Mouse (Mus musculus) liver, postnatal 0 days (tissue): ENCODE measurements around the gene N4bp2l1.

ENCODE experiments used
- CTCF ChIP-seq: sonication (generic); IDR thresholded peaks from 2 replicates; pipeline ENCODE4 v1.5.1; 2016; ENCODE audit warnings: antibody characterized with exemption, low read depth
- EP300 ChIP-seq: IDR thresholded peaks from 2 replicates; pipeline ENCODE4 v1.6.1; 2016; ENCODE audit warnings: antibody characterized with exemption, low read depth, mild to moderate bottlenecking

DNA sequence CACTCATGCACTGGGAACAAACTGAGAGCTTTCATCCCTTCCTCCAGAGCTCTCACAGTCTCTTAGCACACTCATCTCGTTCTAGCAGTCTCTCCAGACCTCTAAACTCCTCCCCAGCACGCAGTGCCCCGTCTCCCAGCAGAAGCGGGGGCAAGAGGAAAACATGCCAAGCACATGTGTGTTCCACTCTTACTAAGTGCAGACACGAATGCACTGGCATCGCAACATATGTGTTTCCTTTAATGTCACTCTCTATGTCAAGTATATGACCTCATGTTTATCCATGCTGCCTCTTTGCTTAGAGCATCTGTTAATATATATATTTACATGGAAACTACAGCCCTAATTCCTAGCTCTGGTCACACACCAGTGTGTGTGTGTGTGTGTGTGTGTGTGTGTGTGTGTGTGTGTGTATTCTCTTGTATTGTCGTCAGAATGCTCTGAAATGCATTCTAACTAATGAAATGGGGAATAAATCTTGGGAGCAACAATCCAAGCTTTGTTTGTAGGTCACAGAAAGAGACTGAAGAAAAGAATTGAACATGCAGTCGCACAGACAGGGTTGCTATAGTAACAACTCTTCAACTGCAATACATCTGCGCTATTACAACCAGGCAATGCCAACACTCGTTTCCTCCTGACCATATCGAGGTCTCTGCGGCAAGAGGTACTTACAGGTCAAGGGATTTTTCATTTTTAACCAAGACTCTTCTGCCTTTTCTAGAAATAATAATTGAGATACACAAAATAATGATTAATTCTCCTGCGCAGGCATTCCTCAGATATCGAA is 4.6 kb upstream of the N4bp2l1 start:
- no peak for TF ChIP-seq CTCF
- TF ChIP-seq EP300 = no peak
